Mouse (Mus musculus) stomach, postnatal 0 days (tissue): Measurements from ENCODE around the gene Farsb.

ENCODE experiments used
- CTCF ChIP-seq: IDR thresholded peaks from 2 replicates; pipeline ENCODE4 v1.5.1; 2016; ENCODE audit warnings: antibody characterized with exemption, low read depth, mild to moderate bottlenecking, moderate library complexity
- EP300 ChIP-seq: optimal IDR thresholded peaks from 2 replicates; pipeline ENCODE3; 2016; ENCODE audit warnings: antibody characterized with exemption

DNA sequence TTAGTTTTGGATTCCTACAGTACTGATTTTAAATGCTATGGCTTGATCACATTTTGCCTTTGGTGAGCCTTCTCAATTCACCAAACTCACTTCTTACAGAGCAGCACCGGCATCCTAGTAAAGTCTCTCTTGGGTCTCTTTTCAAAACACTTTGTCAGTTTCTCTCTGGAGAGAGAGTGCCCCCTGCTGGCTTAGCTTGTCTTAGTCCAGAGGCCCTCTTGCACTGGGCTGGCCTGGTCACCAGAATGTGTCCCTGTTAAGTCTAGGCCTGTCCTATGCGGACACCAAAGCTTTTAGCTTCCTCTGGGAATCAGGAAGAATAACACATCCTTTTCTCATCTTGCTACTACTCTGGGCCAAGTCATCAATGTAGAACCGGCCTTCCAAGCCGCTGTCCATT, 69.1 kb downstream of the Farsb start:
- TF ChIP-seq CTCF, result peak; percentile 89
- TF ChIP-seq EP300, result no peak
